Mouse (Mus musculus): Measurements from ENCODE around the gene Des. TPM values are rescaled to one million over a fixed set of nuclear protein-coding genes. Genes with fewer than 3 reads are reported as not detected.

Gene Des
- total and polyA plus RNA-seq, 3 experiments, result 9.3 to 18.9 (median 11.7) TPM

GRCm38 (mm10) chr1:75400493-75401115 lies 40.5 kb downstream of the Des start:
- Histone ChIP-seq H3K27ac (ENCODE audit: insufficient read depth, low read depth) (peak overlapping the region; percentile 47), H3K36me3 (replicated peaks in 1 of 2; ENCODE audit: control insufficient read depth in 1 of 2, insufficient read depth in 1 of 2, low read length in 1 of 2) (peaks cover 32 to 59% of the 10 kb centered on the region in 2 experiments), H3K79me2 (replicated peaks; ENCODE audit: control insufficient read depth, extremely low read depth, insufficient read depth, poor library complexity, severe bottlenecking) (no peaks in the 10 kb centered on the region), H3K27me3 (replicated peaks) (no peaks in the 10 kb centered on the region), H3K9me3 (replicated peaks; ENCODE audit: low read length) (no peaks in the 10 kb centered on the region), H3K4me1 (ENCODE audit: control insufficient read depth in 1 of 2, insufficient read depth in 2 of 2) (peaks cover 18 to 43% of the 10 kb centered on the region in 2 experiments), H3K9ac (ENCODE audit: insufficient read depth, low read depth) (peak overlapping the region; percentile 25; the same call in 1 of the 2 replicates), H3K4me3 (replicated peaks in 1 of 3; ENCODE audit: low read depth in 2 of 3, low read length in 2 of 3, poor library complexity in 1 of 3) (peak overlapping the region; percentile 25 to 51 (median 49)), H3K4me2 (ENCODE audit: insufficient read depth, low read depth, poor library complexity, severe bottlenecking) (peak overlapping the region; percentile 17; the same call in 1 of the 2 replicates)
- TF ChIP-seq JUN (IDR thresholded peaks at IDR 0.05; ENCODE audit: insufficient read depth, low read depth, low read length) (no peak), CHD2 (IDR thresholded peaks at IDR 0.05; ENCODE audit: low read length) (peak; percentile 45; the same call in 1 of the 2 replicates)
- peak; percentile 58 for DNase-seq (ENCODE audit: extremely low read depth)
- in situ Hi-C loops (cut with MboI; ENCODE audit: low pct_ligation_motif_present, low pct_unique_long_range_greater_than_20kb, low sequenced_read_pairs), result no loop called here
- dilution Hi-C loops (cut with MboI; ENCODE audit: extremely low pct_ligation_motif_present, extremely low pct_unique_long_range_greater_than_20kb, low sequenced_read_pairs), result no loop called here

DNA sequence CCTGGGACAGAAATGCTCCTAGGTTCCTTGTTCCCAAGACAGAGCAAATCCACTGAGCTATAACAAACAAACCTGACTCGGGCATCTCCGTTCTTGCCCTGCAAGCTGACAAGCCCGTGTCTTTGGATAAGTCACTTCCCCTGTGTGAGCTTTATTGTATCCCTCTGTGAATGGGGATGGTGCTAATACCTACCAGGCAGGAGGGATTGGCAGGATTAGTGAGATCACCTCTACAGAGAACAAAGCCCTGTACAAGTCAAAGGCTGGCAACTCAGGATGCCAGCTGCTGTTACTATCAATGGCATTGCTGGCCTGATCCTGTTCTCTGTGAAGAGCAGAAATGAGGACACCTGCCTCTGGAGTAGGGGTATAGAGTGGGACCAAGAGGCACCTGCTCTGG lies 45.4 kb downstream of the Des start:
- H3K27ac ChIP-seq (ENCODE audit: insufficient read depth, low read depth), result no peak overlapping the region
- H3K4me3 ChIP-seq (replicated peaks in 1 of 3; ENCODE audit: low read depth in 2 of 3, low read length in 2 of 3, poor library complexity in 1 of 3), result no peak overlapping the region
- H3K4me2 ChIP-seq (ENCODE audit: insufficient read depth, low read depth, poor library complexity, severe bottlenecking), result no peak overlapping the region
- H3K9ac ChIP-seq (ENCODE audit: insufficient read depth, low read depth), result no peak overlapping the region
- H3K4me1 ChIP-seq (ENCODE audit: control insufficient read depth in 1 of 2, insufficient read depth in 2 of 2), result peaks cover 5 to 18% of the 10 kb centered on the region in 2 experiments; a peak in 3 of 4 replicates
- dilution Hi-C loops (cut with MboI; ENCODE audit: extremely low pct_ligation_motif_present, extremely low pct_unique_long_range_greater_than_20kb, low sequenced_read_pairs), result no loop called here
- no peaks in the 10 kb centered on the region for H3K27me3 ChIP-seq (replicated peaks)
- no peak for TF ChIP-seq RAD21 (IDR thresholded peaks at IDR 0.05; ENCODE audit: low read depth, low read length)
- TF ChIP-seq KAT2A (IDR thresholded peaks at IDR 0.05; ENCODE audit: insufficient replicate concordance, low read length), result no peak
- TF ChIP-seq BHLHE40 (IDR thresholded peaks at IDR 0.05; ENCODE audit: low read depth, low read length), result no peak
- TF ChIP-seq HCFC1 (IDR thresholded peaks at IDR 0.05; ENCODE audit: low read depth, low read length), result no peak
- TF ChIP-seq UBTF (IDR thresholded peaks at IDR 0.05; ENCODE audit: low read depth, low read length), result no peak
- TF ChIP-seq NELFE (IDR thresholded peaks at IDR 0.05; ENCODE audit: low read depth, low read length), result no peak
- no peak for TF ChIP-seq POLR2A (IDR thresholded peaks at IDR 0.05; ENCODE audit: low read depth, low read length)
- no peaks in the 10 kb centered on the region for H3K9me3 ChIP-seq (replicated peaks; ENCODE audit: low read length)
- no peaks in the 10 kb centered on the region for H3K79me2 ChIP-seq (replicated peaks; ENCODE audit: control insufficient read depth, extremely low read depth, insufficient read depth, poor library complexity, severe bottlenecking)
- peaks cover 43 to 93% of the 10 kb centered on the region in 2 experiments for H3K36me3 ChIP-seq (replicated peaks in 1 of 2; ENCODE audit: control insufficient read depth in 1 of 2, insufficient read depth in 1 of 2, low read length in 1 of 2)
- no peak for DNase-seq (ENCODE audit: extremely low read depth)
- in situ Hi-C loops (cut with MboI; ENCODE audit: low pct_ligation_motif_present, low pct_unique_long_range_greater_than_20kb, low sequenced_read_pairs), result no loop called here

DNA sequence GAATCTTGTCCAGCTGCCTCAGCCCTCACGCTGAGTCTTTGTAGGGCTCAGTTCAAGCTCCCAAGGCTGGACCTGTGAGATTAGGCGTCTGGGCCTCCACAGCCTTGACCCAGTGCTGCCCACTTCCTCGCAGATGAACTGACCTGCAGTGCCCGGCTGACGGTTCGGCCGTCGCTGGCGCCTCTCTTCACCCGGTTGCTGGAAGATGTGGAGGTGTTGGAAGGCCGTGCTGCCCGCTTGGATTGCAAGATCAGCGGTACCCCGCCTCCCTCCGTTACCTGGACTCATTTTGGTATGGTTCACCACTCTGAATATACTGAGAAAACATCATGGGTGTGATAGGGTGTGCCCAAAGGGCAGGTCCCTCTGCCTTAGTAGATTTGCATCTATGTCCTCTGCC lies 46.0 kb downstream of the Des start:
- dilution Hi-C loops (cut with MboI; ENCODE audit: extremely low pct_ligation_motif_present, extremely low pct_unique_long_range_greater_than_20kb, low sequenced_read_pairs), result no loop called here
- TF ChIP-seq KAT2A (IDR thresholded peaks at IDR 0.05; ENCODE audit: insufficient replicate concordance, low read length), result no peak
- TF ChIP-seq HCFC1 (IDR thresholded peaks at IDR 0.05; ENCODE audit: low read depth, low read length), result no peak
- no peak for TF ChIP-seq MEF2A (IDR thresholded peaks at IDR 0.05; ENCODE audit: borderline replicate concordance, low read depth, low read length)
- TF ChIP-seq JUN (IDR thresholded peaks at IDR 0.05; ENCODE audit: insufficient read depth, low read depth, low read length), result no peak
- TF ChIP-seq ZMIZ1 (IDR thresholded peaks at IDR 0.05; ENCODE audit: low read depth, low read length), result no peak
- no peak for TF ChIP-seq RCOR1 (conservative IDR thresholded peaks at IDR 0.05; ENCODE audit: low read depth, low read length)
- no peak for TF ChIP-seq E2F4 (IDR thresholded peaks at IDR 0.05; ENCODE audit: insufficient replicate concordance, low read depth, low read length)
- TF ChIP-seq NELFE (IDR thresholded peaks at IDR 0.05; ENCODE audit: low read depth, low read length), result no peak
- Histone ChIP-seq H3K27ac (ENCODE audit: insufficient read depth, low read depth) (no peak overlapping the region), H3K4me3 (replicated peaks in 1 of 3; ENCODE audit: low read depth in 2 of 3, low read length in 2 of 3, poor library complexity in 1 of 3) (no peak overlapping the region), H3K9me3 (replicated peaks; ENCODE audit: low read length) (no peaks in the 10 kb centered on the region), H3K79me2 (replicated peaks; ENCODE audit: control insufficient read depth, extremely low read depth, insufficient read depth, poor library complexity, severe bottlenecking) (no peaks in the 10 kb centered on the region), H3K4me1 (ENCODE audit: control insufficient read depth in 1 of 2, insufficient read depth in 2 of 2) (peaks cover 3 to 12% of the 10 kb centered on the region in 2 experiments; a peak in 2 of 4 replicates), H3K4me2 (ENCODE audit: insufficient read depth, low read depth, poor library complexity, severe bottlenecking) (no peak overlapping the region), H3K9ac (ENCODE audit: insufficient read depth, low read depth) (no peak overlapping the region), H3K36me3 (replicated peaks in 1 of 2; ENCODE audit: control insufficient read depth in 1 of 2, insufficient read depth in 1 of 2, low read length in 1 of 2) (peaks cover 40 to 96% of the 10 kb centered on the region in 2 experiments), H3K27me3 (replicated peaks) (no peaks in the 10 kb centered on the region)
- in situ Hi-C loops (cut with MboI; ENCODE audit: low pct_ligation_motif_present, low pct_unique_long_range_greater_than_20kb, low sequenced_read_pairs), result no loop called here
- DNase-seq (ENCODE audit: extremely low read depth), result no peak

Data from CH12.LX (cell line).